Mouse (Mus musculus) megakaryocyte, embryonic 14.5 days (primary cell): Measurements from ENCODE around the gene Inhba. TPM values are rescaled to one million over a fixed set of nuclear protein-coding genes. Genes with fewer than 3 reads are reported as not detected.

Experiments
- H3K27me3 ChIP-seq: replicated peaks from 2 replicates; pipeline ENCODE3; 2012; ENCODE audit warnings: inconsistent platforms
- H3K36me3 ChIP-seq: replicated peaks from 2 replicates; pipeline ENCODE3; 2012; ENCODE audit warnings: low read length, inconsistent platforms, mixed read lengths
- H3K4me1 ChIP-seq: 2 replicates; pipeline ENCODE4 v1.6.1; 2012; ENCODE audit warnings: inconsistent platforms
- H3K4me3 ChIP-seq: replicated peaks from 2 replicates; pipeline ENCODE3; 2012; ENCODE audit warnings: moderate library complexity, mild to moderate bottlenecking, inconsistent platforms
- H3K9me3 ChIP-seq: 2 replicates; pipeline ENCODE4 v1.6.1; 2012; ENCODE audit warnings: inconsistent platforms
- FLI1 ChIP-seq: IDR thresholded peaks from 2 replicates; pipeline ENCODE4 v1.6.1; 2012; ENCODE audit warnings: low read length, inconsistent platforms, mixed read lengths
- GATA1 ChIP-seq: IDR thresholded peaks from 3 replicates; pipeline ENCODE4 v1.6.1; 2012; ENCODE audit warnings: mixed read lengths, low read length, inconsistent platforms, borderline replicate concordance
- polyA plus RNA-seq: library from polyadenylated mRNA; stranded (reverse); fragments of >175 nt; gene quantifications from 2 replicates; pipeline ENCODE4 v1.2.3, GENCODE M21; 2012; ENCODE audit warnings: low replicate concordance; ENCODE audit not compliant: insufficient read depth

Gene Inhba
- 0.03 and 1.1 TPM in 2 replicates for polyA plus RNA-seq

DNA sequence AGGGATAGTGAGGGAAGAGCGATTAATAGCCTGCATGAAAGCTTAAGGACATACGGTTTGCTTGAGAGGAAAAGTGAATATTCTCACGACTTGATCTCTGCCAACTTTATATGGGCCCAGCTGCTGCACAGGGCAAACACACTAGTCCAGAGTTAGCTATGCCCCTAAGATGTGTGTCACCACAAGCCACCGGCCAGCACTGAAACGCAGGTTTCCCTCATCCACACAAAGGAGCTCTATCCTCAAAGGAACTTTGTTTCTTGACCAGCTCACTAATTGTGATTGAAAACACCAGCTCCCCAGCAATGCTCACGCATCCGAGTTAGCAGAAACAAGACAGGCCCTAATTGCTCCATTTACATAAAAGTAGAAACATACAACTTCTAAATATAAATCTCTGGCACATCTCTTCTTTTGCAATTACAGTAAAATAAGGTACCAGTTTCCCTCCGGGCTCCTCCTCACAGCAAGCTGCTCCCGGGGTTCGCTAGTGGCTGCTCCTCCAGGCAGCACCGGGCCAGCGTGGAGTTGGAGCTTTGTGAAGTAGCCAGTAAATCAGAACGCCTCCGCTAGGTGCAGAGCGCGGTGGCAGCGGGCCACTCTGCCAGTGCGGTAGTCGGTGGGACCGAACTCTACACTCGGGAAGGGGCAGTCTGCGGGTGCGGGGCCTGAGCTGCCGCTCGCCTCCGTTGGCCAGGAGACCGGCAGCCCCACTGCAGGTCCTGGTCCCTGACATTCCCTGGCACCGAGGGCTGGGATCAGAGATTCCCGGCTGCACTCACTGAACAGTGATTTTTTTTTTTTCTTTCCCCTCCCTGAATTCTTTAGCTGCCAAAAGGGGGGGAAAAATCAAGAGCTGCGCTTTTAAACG is at the start of gene Inhba:
Inhba (plus strand) TSS at position 480 of the 871 bp plus-strand sequence.
- Histone ChIP-seq H3K9me3 (no peaks in the 10 kb centered on the region), H3K4me1 (peaks cover 11% of the 10 kb centered on the region), H3K36me3 (no peaks in the 10 kb centered on the region), H3K4me3 (peak within 1 kb of the TSS; percentile 93), H3K27me3 (peaks cover 46% of the 10 kb centered on the region)
- TF ChIP-seq GATA1: no peak
- TF ChIP-seq FLI1: no peak

DNA sequence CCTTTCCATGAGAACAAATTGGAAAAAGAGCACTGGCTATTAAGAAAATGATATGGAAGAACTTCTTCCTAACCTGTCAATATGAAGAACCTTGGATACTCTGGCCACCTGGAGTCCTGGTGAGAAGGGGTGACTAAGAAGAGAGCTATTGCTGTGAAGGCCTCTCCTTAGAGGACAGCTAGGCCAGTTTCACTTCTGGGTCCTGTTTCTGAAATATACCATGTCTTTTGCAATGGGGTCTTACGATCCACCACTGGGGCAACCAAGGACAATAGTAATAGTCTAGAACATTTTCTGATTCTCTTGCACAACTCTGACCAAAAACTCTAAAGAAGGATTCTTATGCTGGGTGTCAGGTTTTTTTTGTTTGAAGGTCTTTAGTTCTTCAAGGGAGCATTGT is 35.1 kb upstream of the Inhba start:
- Histone ChIP-seq H3K9me3 (no peaks in the 10 kb centered on the region), H3K4me1 (no peaks in the 10 kb centered on the region), H3K36me3 (no peaks in the 10 kb centered on the region), H3K4me3 (no peak overlapping the region), H3K27me3 (no peaks in the 10 kb centered on the region)
- no peak for TF ChIP-seq FLI1
- no peak for TF ChIP-seq GATA1

DNA sequence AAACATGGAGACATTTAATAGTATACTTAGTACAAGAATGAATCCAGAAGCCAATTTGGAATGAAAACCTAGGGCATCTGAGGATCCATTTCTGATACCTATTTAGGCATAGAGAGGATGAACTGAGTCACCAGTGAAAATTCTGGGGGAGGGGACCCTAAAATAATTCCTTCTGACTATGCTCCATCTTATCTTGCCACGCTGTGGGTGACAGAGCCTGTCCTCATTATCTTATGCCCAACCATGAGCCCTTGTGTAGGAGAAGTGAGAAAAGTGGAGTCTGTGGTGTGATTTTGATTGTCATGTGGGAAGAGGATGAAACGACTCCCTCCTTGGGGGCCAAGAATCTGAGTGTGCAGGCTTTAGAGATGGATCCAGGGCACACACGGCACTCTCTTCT is 32.1 kb upstream of the Inhba start:
- no peaks in the 10 kb centered on the region for H3K9me3 ChIP-seq
- H3K27me3 ChIP-seq: no peaks in the 10 kb centered on the region
- H3K4me1 ChIP-seq: no peaks in the 10 kb centered on the region
- H3K4me3 ChIP-seq: no peak overlapping the region
- H3K36me3 ChIP-seq: no peaks in the 10 kb centered on the region
- TF ChIP-seq GATA1: no peak
- no peak for TF ChIP-seq FLI1

- TF ChIP-seq GATA1 (no peak), FLI1 (no peak)
- Histone ChIP-seq H3K9me3 (no peaks in the 10 kb centered on the region), H3K4me3 (no peak overlapping the region), H3K4me1 (no peaks in the 10 kb centered on the region), H3K36me3 (no peaks in the 10 kb centered on the region), H3K27me3 (no peaks in the 10 kb centered on the region)
Measured at GRCm38 (mm10) chr13:15982041-15982440, 29.6 kb upstream of the Inhba start.

DNA sequence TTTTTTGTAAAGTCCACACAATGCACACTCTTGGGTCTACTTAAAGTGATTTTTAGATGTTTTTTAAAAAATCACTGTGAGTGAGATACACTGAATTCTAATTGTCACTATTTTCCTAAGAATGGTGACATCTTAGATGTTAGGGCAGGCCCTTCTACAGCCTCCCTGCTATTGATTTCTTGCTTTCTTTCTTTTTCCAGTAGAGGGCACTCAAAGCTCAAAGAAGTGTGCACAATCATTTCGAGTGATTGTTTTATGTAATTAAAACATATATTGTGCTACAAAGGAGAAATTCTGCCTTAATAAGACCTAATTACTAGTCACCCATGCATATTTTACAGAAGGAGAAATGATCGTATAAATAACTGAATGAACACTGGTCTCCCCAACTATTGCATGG is 25.9 kb upstream of the Inhba start:
- Histone ChIP-seq H3K4me1 (no peaks in the 10 kb centered on the region), H3K4me3 (no peak overlapping the region), H3K36me3 (no peaks in the 10 kb centered on the region), H3K27me3 (no peaks in the 10 kb centered on the region), H3K9me3 (no peaks in the 10 kb centered on the region)
- no peak for TF ChIP-seq GATA1
- TF ChIP-seq FLI1: no peak

GRCm38 (mm10) chr13:15986172-15986571 is 25.5 kb upstream of the Inhba start:
- no peaks in the 10 kb centered on the region for H3K36me3 ChIP-seq
- H3K27me3 ChIP-seq: no peaks in the 10 kb centered on the region
- H3K4me1 ChIP-seq: no peaks in the 10 kb centered on the region
- H3K9me3 ChIP-seq: no peaks in the 10 kb centered on the region
- TF ChIP-seq FLI1: no peak
- no peak for TF ChIP-seq GATA1
- H3K4me3 ChIP-seq: no peak overlapping the region

DNA sequence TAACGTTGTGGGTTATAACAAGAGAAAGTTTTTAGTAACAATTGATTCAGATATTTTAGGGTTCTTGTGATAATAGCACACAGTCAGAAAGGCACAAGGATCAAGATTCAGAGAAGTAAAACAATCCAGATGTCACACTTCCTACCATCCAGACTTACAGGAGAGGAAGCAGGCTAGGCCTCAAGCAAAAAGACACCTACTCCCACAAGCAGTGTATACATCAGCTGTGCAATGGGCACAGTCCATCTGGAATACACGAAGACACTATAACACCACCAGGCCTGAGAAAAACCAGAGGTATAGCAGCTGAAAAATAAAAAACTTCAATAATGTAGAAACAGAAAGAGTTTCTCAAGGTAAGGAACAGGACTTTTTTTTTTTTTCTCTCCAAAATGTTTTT is 16.3 kb upstream of the Inhba start:
- TF ChIP-seq GATA1 (no peak), FLI1 (no peak)
- H3K27me3 ChIP-seq: no peaks in the 10 kb centered on the region
- H3K4me1 ChIP-seq: no peaks in the 10 kb centered on the region
- H3K9me3 ChIP-seq: no peaks in the 10 kb centered on the region
- no peak overlapping the region for H3K4me3 ChIP-seq
- H3K36me3 ChIP-seq: no peaks in the 10 kb centered on the region

DNA sequence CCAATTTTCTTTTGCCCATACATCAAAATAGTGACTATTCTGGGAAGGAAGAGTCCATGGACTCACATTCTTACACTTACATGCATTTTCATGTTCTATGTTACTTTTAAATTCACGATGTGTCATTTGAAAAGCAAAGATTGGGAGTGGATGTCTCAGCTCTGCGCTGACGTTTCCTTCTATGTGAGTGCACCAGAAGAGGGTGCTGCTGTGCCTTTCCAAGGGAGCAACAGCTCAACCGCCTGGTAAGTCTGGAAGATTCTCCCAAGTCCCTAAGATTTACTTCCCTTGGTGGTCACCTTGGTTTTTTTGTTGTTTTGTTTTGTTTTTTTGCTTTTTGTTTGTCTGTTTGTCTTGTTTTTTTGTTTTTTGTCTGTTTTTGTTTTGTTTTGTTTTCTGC is 6.1 kb upstream of the Inhba start:
- Histone ChIP-seq H3K4me1 (no peaks in the 10 kb centered on the region), H3K9me3 (no peaks in the 10 kb centered on the region), H3K36me3 (no peaks in the 10 kb centered on the region), H3K4me3 (no peak overlapping the region), H3K27me3 (peaks cover 5% of the 10 kb centered on the region)
- TF ChIP-seq GATA1: no peak

DNA sequence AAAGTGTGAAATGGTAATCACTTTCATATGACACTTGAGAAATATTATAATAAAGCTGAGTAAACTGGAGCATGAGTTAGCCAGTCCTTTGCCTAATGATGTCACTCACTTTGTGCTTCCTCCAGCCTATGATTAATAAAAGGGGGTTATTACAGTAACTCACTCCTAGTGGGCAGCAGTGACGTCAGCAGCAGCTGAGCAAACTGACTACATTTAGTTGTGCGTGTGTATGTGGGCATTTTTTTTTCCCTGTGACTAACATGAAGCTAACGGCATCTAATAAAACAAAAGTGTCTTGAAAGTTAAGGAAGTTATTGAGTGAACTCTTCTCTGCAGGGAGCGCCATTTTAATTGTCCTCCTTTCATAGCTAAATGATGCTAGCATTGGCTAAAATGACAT is 3.9 kb upstream of the Inhba start:
- no peak overlapping the region for H3K4me3 ChIP-seq
- H3K9me3 ChIP-seq: no peaks in the 10 kb centered on the region
- H3K27me3 ChIP-seq: peaks cover 26% of the 10 kb centered on the region
- no peak for TF ChIP-seq FLI1
- TF ChIP-seq GATA1: no peak
- peaks cover 11% of the 10 kb centered on the region for H3K4me1 ChIP-seq
- H3K36me3 ChIP-seq: no peaks in the 10 kb centered on the region

DNA sequence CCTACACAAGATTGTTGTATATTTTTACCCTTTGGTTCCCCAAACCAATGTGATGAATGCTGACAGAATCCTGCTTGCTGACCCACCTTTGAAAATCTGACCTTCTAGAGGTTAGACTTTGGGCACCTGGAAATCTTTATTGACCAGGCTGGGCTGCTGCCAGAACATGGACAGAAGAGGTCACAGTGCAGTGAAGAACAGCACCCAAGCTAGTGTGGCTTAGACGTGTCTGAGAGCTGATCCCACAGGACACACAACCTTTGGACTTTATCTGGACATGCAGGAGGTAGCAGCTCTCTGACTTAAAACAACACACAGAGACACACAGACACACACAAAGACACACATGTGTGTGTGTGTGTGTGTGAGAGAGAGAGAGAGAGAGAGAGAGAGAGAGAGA is 3.3 kb upstream of the Inhba start:
- peaks cover 32% of the 10 kb centered on the region for H3K27me3 ChIP-seq
- H3K9me3 ChIP-seq: no peaks in the 10 kb centered on the region
- no peaks in the 10 kb centered on the region for H3K36me3 ChIP-seq
- H3K4me1 ChIP-seq: peaks cover 11% of the 10 kb centered on the region
- H3K4me3 ChIP-seq: no peak overlapping the region
- no peak for TF ChIP-seq FLI1
- no peak for TF ChIP-seq GATA1
